In the genomic region with DNA sequence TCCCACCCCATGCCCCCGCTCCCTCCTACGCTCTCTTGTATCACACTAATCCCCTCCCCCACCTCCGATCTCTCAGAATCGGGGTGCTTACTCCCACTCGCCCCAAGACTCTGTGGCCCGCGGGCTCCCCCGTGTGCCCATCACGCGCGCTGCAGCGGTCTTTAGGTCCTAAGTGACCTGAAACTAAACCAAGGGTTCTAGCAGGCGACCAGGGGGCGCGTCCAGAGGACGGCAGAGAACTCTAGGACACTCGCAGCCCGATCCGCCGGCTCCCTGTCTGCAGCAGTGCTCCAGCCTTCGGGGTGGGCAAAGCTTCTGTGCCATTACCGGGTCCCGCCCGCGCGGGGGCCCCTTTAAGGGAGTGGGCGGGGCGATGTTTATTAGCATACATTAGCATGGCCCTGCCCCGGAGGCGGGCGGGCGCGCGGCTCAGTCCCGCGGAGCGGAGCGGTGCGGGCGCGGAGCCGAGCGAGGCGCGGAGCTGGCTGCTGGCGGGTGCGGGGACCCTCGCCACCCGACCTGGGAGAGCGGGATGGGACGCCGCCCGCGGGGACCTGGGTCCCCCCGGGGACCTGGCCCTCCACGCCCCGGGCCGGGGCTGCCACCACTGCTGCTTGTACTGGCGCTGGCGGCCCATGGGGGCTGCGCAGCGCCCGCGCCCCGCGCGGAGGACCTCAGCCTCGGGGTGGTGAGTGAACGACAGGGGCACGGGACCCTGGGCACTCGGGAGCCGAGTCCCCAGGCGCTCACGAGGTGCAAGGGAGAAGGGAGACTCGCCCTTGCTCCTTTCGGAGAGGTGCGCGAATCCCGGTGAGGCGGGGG, we compare ENCODE assay signal across 8 mouse cellular contexts. TPM values are rescaled to one million over a fixed set of nuclear protein-coding genes. Genes with fewer than 3 reads are reported as not detected.
DNase-seq lines count a peak whose midpoint lies in the region; ATAC-seq and TF ChIP-seq lines count a peak whose summit lies in the region.

TSS of gene Mmp17 (plus strand) at position 409 of the 822 bp plus-strand sequence.

- H3K27ac ChIP-seq in hindbrain, embryonic 11.5 days (ENCODE audit: low read depth, low read length): 0 out of 2 replicates have a peak within 1 kb of the TSS, but pooled peaks have one; percentile 1
- no peak within 1 kb of the TSS for H3K27ac ChIP-seq in lung, embryonic 16.5 days (ENCODE audit: low read length)
- H3K27ac ChIP-seq in thymus, adult 2 months (ENCODE audit: control insufficient read depth, insufficient read depth, low read length): no peak within 1 kb of the TSS

- H3K27me3 ChIP-seq in hindbrain, embryonic 11.5 days (ENCODE audit: control insufficient read depth, insufficient read depth, low read length): peaks cover 9% of the 10 kb centered on the region
- peaks cover 40% of the 10 kb centered on the region for H3K27me3 ChIP-seq in lung, embryonic 16.5 days (ENCODE audit: control insufficient read depth, insufficient read depth, low read depth, low read length)
- peaks cover 4% of the 10 kb centered on the region; the same call in 1 of the 2 replicates for H3K27me3 ChIP-seq in thymus, adult 2 months (ENCODE audit: control insufficient read depth, insufficient read depth, low read length)

- H3K36me3 ChIP-seq in hindbrain, embryonic 11.5 days (ENCODE audit: control insufficient read depth, insufficient read depth, low read length): no peaks in the 10 kb centered on the region
- H3K36me3 ChIP-seq in lung, embryonic 16.5 days (ENCODE audit: control insufficient read depth, insufficient read depth, low read length): no peaks in the 10 kb centered on the region
- H3K36me3 ChIP-seq in thymus, adult 2 months (ENCODE audit: control insufficient read depth, insufficient read depth, low read length): no peaks in the 10 kb centered on the region

- 0 out of 2 replicates have a peak, but pooled peaks cover 5% of the 10 kb centered on the region for H3K4me1 ChIP-seq in hindbrain, embryonic 11.5 days (replicated peaks; ENCODE audit: control insufficient read depth, insufficient read depth, low read length)
- H3K4me1 ChIP-seq in lung, embryonic 16.5 days (replicated peaks; ENCODE audit: control insufficient read depth, insufficient read depth, low read length): peaks cover 23% of the 10 kb centered on the region
- H3K4me1 ChIP-seq in thymus, adult 2 months (replicated peaks; ENCODE audit: control insufficient read depth, insufficient read depth, low read length): peaks cover 25% of the 10 kb centered on the region

- H3K9ac ChIP-seq in hindbrain, embryonic 11.5 days (ENCODE audit: low read depth, low read length): peak within 1 kb of the TSS; percentile 74
- H3K9ac ChIP-seq in lung, embryonic 16.5 days (ENCODE audit: low read length): peak within 1 kb of the TSS; percentile 70

- DNase-seq in NIH3T3 (ENCODE audit: low read depth): peak; percentile 89
- DNase-seq in cerebellum, postnatal 10 days: peak; percentile 92
- DNase-seq in frontal cortex, postnatal 10 days (ENCODE audit: low spot score in 2 of 2): peak; percentile 87 to 88
- peak; percentile 91 for DNase-seq in hindbrain, embryonic 11.5 days (ENCODE audit: low spot score)
- peak; percentile 92 for DNase-seq in layer of hippocampus, adult 9-11 months
- DNase-seq in ovary, adult 18-20 months (ENCODE audit: low spot score): peak; percentile 69
- peak; percentile 91 for DNase-seq in thymus, adult 2 months

- WGBS in hindbrain, embryonic 11.5 days: under 1% methylated on average over 70 of the region's 80 CpGs
- under 1% methylated on average over 75 of the region's 80 CpGs for WGBS in lung, embryonic 16.5 days
- under 1% methylated on average over 80 of the region's 80 CpGs for WGBS in thymus, adult 2 months

- TF ChIP-seq POLR2A in thymus, adult 2 months (IDR thresholded peaks at IDR 0.05; ENCODE audit: control insufficient read depth, extremely low read depth, insufficient read depth, low read length, poor library complexity): no peak

- peak; percentile 88 for ATAC-seq in hindbrain, embryonic 11.5 days (ENCODE audit: low FRiP score)
- ATAC-seq in lung, embryonic 16.5 days (ENCODE audit: low read depth): peak; percentile 94

- peak; percentile 95 for TF ChIP-seq CTCF in thymus, adult 2 months (IDR thresholded peaks at IDR 0.05; ENCODE audit: borderline replicate concordance, control insufficient read depth, extremely low read depth, insufficient read depth, low read length, poor library complexity)

- no peaks in the 10 kb centered on the region for H3K9me3 ChIP-seq in hindbrain, embryonic 11.5 days (ENCODE audit: control insufficient read depth, low read length)
- no peaks in the 10 kb centered on the region for H3K9me3 ChIP-seq in lung, embryonic 16.5 days (ENCODE audit: control insufficient read depth, low read length)

- peak within 1 kb of the TSS; percentile 99 for H3K4me2 ChIP-seq in hindbrain, embryonic 11.5 days (replicated peaks; ENCODE audit: low read depth, low read length)
- peak within 1 kb of the TSS; percentile 98 for H3K4me2 ChIP-seq in lung, embryonic 16.5 days (ENCODE audit: low read depth, low read length)

- peak within 1 kb of the TSS; percentile 79 for H3K4me3 ChIP-seq in hindbrain, embryonic 11.5 days (ENCODE audit: low read depth, low read length)
- peak within 1 kb of the TSS; percentile 73 for H3K4me3 ChIP-seq in lung, embryonic 16.5 days (ENCODE audit: low read length)
- H3K4me3 ChIP-seq in thymus, adult 2 months (ENCODE audit: control insufficient read depth, insufficient read depth, low read length): peak within 1 kb of the TSS; percentile 56

RNA-seq across cellular contexts. Expression of gene Mmp17, which starts in this region (rescaled TPM):
- 2.7 and 2.9 TPM in 2 replicates for polyA plus RNA-seq in hindbrain, embryonic 11.5 days (2014; fragmentation: Nextera tagmentation; extraction: Ambion mirVana)
- 1.6 and 1.9 TPM in 2 replicates for polyA plus RNA-seq in lung, embryonic 16.5 days (2015; fragmentation: Nextera tagmentation; extraction: Ambion mirVana)
- 3.4 and 3.5 TPM in 2 replicates for polyA plus RNA-seq in thymus, adult 2 months (2012; rRNA removed)
